Mouse (Mus musculus) gastrocnemius, adult 8-10 months (tissue): ENCODE data around the gene Tram1l1. TPM values are rescaled to one million over a fixed set of nuclear protein-coding genes. Genes with fewer than 3 reads are reported as not detected.
"Not testable (repeated sequence)": the region's sequence is repeated elsewhere in the genome, so short reads cannot be mapped to it uniquely, and the experiment has no call there.

Source experiments
- DNase-seq, 2 experiments: peaks; one replicate each; pipeline ENCODE4 v3.0.0; 2022; ENCODE audit warnings: low spot score in 2 of 2
- total RNA-seq, 4 experiments: library from RNA; stranded (reverse); gene quantifications; 2 replicates each; pipeline ENCODE4 v1.2.4; 2022

Gene Tram1l1
- total RNA-seq, result not detected

DNA sequence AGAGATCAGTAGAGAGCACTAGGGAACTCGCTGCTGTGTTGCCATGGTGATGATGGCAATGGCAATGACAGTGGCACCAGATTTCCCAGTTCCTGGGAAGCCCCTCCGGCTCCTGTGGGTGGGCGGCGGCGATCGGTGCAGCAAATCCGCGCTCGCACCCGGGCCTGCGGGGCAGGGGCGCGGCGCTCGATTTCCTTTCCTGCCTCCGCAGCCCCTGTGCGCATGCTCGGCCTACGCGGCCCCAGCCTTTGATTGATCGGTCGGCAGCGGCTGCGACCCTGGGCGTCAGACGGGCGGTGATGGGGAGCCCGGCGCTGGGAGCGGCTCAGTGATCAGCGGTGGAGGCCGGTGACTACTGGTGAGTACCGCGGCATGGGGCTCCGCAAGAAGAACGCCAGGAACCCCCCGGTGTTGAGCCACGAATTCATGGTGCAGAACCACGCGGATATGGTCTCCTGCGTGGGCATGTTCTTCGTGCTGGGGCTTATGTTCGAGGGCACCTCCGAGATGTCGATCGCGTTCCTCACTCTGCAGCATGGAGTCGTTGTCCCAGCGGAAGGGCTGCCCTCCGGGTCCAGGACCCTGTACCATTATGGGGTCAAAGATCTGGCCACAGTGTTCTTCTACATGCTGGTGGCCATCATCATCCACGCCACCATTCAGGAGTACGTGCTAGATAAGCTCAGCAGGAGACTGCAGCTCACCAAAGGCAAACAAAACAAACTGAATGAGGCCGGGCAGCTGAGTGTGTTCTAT is at the start of gene Tram1l1:
Gene Tram1l1, plus strand, starts transcription at position 35 of the 756 bp plus-strand sequence.
- DNase-seq, result no peak

DNA sequence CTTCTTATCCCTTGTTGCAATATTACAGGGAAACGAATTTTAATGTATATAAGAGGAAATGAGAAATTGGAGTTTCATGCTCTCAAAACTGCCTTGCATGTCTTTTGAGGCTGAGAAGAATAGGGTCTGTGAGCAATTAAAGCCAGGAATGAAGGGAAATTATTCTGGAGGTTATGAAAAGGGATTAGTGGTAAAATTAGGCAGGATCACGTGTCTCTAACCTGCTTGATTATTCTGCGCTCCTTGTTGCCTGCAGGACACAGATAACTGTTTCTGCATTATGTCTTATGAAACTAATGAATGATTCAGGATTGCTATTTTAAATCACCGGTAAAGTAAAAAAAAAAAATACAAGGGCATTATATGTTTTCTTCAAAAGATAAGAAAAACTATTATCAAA is 49.4 kb upstream of the Tram1l1 start:
- no peak for DNase-seq

DNA sequence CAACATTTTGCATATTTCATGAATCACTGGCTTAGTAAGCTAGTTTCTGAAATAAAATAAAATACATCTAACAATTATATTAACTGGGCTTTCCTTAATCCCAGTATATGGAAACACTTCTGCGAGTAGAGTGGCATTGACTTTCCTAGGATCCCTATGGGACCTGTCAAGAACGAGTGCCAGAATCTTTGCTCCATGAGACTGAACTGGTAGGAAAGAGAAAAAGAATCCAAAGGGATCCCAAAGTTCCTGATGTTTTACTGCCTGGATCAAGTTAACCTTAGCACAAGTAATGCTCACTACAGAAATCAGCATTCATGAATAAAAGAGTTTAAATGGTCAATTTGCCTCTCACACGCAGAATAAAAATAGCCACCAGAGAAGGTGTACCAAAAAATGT is 49.0 kb upstream of the Tram1l1 start:
- DNase-seq, result no peak

DNA sequence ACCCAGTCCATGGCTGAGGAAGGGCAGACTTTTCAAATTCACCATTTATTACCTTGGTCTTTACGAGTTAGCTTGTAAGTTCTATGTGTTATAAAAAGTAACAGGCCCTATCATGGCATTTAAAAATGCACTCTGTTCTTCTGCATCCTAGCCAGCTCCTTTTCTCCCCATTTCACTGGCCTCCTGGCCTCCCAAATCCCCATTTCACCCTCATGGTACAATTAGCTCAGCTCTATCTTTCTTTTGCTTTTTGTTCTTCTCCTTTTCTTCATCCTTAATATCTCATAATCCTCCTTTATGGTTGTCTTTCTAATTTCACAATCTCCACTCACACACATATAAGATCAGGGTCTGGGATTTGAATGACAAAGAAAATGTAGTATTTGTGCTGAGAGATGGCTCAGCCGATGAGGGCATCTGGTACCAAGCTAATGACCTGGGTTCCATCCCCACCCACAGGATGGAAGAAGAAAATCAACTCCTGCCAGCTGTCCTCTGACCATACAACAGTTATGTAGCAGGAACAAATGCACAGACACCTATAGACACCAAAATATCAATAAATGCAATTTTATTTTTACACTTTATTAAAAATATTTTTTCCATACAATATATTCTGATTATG is 48.1 kb upstream of the Tram1l1 start:
- no peak for DNase-seq

DNA sequence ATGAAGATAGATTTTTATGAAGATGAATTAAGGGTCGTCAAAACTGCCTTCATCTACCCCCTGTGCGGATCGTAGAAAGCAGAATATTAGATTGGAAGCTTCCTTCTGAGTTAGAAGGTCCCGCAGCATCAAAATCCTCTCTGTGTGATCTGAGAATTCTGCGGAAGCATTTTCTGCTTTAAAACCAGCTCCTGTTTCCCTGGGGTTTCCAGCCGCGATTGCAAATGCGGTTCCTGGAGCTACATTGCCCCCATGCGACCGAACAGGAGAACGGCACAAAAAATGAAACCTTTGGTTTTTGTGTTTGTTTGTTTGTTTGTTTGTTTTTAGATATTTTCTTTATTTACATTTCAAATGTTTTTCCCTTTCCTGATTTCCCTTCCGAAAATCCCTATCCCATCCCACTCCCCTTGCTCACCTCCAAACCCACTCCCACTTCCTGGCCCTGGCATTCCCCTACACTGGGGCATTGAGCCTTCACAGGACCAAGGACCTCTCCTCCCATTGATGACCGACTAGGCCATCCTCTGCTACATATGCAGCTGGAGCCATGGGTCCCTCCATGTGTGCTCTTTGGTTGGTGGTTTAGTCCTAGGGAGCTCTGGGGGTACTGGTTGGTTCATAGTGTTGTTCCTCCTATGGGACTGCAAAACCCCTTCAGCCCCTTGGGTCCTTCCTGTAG is 45.6 kb upstream of the Tram1l1 start:
- DNase-seq, result not testable (repeated sequence)

DNA sequence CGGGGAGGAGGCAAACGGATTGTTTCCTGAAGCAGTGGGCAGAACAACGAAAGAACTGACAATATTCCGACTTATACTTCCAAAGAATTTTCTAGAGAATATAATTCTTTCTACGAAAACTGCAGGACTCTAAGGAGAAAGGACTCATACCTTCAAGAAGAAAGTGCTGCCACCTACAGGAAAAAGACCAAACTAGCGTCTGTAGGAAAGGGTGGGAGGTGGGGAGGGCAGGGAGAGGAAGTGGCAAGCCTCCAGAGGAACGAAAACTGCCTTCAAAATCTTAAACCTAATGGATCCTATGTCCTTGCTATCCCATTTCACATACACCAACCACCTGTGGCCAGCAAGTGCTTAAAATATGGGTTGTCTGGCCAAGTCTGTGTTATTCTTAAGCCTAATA is 31.7 kb upstream of the Tram1l1 start:
- DNase-seq, result not testable (repeated sequence)

DNA sequence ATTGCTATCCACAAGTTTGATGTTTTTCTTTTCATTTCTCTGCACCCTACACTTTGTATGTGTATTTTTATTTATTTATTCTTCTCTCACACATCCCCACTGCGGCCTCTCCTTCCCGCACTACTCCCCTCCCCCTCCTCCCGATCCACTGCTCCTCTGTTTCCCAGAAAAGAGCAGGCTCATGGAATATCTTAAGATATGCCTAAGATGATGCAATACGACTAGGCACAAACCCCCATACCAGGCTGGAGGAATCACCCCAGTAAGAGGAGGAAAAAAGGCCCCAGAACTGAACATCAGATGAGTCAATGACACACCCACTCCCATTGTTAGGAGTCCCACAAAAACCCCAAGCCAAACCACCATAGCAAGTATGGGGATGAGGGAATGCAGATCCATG is 1.4 kb upstream of the Tram1l1 start:
- no peak for DNase-seq

DNA sequence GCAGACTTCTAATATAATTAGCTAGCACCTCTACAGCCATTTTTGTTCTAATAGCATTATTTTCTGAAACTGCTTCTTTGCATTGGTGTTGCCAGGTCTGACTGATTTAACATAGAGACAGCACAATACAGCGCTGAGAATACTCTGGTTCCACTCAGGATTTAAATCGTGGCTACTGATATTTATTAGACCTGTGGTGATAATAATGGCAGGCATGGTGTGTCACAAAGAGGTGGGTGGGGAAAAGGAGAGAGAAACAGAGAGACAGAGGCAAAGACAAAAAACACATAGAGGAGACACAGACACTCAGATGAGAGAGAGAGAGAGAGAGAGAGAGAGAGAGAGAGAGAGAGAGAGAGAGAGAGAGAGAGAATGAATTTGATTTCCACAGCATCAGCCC is 257 bp upstream of the Tram1l1 start:
- DNase-seq, result no peak

DNA sequence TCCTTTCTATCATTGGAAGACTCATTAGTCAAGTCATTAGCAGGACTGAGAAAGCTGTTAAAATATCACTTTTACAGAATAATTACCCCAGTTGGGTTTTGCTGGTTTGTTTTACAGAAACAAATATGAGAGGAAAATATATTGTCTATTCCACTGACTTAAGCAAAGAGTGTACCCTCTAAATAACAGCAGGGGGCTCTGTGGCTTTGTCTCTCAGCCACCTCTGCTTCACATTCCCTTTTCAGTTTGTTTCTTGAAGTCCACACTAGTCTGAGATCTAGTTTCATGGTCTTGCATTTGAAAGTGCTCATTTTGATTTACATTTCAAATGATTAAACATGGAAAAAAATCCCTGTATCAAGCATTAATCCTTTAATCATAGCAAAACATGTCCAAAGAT is 25.8 kb downstream of the Tram1l1 start:
- no peak for DNase-seq

DNA sequence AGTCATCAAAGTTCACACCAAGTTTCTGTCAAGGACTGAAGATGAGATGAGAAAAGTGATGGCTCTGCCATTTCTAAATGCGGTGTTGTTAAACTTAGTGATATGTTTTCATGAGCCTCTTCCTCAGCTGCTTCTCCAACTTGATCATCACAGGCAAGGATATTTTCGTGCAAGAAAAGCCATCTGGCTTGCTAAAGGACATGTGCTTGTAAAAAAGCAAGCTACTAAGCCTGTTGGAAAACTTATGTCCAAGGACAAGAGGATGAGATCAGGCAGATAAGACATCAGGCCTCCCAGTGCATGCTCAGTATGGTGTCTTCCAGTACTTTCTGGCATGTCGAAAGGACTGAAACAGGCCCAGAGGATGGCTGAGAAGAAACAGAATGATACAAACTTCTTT is 36.9 kb downstream of the Tram1l1 start:
- DNase-seq, result no peak

DNA sequence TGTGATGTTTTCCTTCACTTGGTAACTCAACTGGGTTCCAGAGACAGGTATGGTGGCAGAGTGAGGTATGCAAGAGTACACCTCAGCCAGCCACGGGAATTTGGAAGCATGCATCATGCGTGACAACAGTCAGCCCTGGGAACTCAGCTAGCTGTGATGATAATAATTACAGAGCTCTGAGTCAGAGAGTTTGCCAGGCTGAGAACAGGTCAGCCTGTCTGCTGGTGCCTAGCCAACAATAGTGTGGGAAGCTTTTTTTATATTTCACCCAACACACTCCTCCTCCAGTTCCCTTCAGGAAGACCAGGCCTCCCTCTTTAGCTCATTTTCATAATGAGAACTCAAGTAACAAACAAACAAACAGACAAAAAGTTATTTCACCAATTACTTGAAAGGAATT is 51.4 kb downstream of the Tram1l1 start:
- DNase-seq, result no peak

Other genes starting within 250 kb of the Tram1l1 start
- not detected for gene 1700006A11Rik, start 105.2 kb downstream of the Tram1l1 start, total RNA-seq